Mouse (Mus musculus): ENCODE measurements around the gene Grhpr.
"Not testable (repeated sequence)": the region's sequence is repeated elsewhere in the genome, so short reads cannot be mapped to it uniquely, and the experiment has no call there.

The Grhpr gene

GRCm38 (mm10) chr4:44974331-44974730 lies 6.9 kb upstream of the Grhpr start:
- no peak for DNase-seq (ENCODE audit: low spot score)

- DNase-seq (ENCODE audit: low spot score) = no peak
These were observed 5.1 kb upstream of the Grhpr start for GRCm38 (mm10) chr4:44976026-44976615.

- DNase-seq (ENCODE audit: low spot score) = no peak
These were observed 4.1 kb upstream of the Grhpr start for GRCm38 (mm10) chr4:44976921-44977710.

GRCm38 (mm10) chr4:44978175-44978574 lies 3.0 kb upstream of the Grhpr start:
- DNase-seq (ENCODE audit: low spot score) = no peak

GRCm38 (mm10) chr4:44979794-44980338 lies 1.3 kb upstream of the Grhpr start:
- peak; percentile 70 for DNase-seq (ENCODE audit: low spot score)

GRCm38 (mm10) chr4:44981974-44982287 lies 736 bp downstream of the Grhpr start:
- no peak for DNase-seq (ENCODE audit: low spot score)

- no peak for DNase-seq (ENCODE audit: low spot score)
These were observed 1.4 kb downstream of the Grhpr start for GRCm38 (mm10) chr4:44982440-44983130.

- DNase-seq (ENCODE audit: low spot score) = no peak
These were observed 2.0 kb downstream of the Grhpr start for GRCm38 (mm10) chr4:44983131-44983740.

GRCm38 (mm10) chr4:44990560-44990959 lies 9.4 kb downstream of the Grhpr start:
- no peak for DNase-seq (ENCODE audit: low spot score)

- not testable (repeated sequence) for DNase-seq (ENCODE audit: low spot score)
These were observed 11.1 kb downstream of the Grhpr start for GRCm38 (mm10) chr4:44992330-44992729.

- not testable (repeated sequence) for DNase-seq (ENCODE audit: low spot score)
These were observed 12.0 kb downstream of the Grhpr start for GRCm38 (mm10) chr4:44993179-44993578.

GRCm38 (mm10) chr4:44993847-44994246 lies 12.7 kb downstream of the Grhpr start:
- no peak for DNase-seq (ENCODE audit: low spot score)

- no peak for DNase-seq (ENCODE audit: low spot score)
These were observed 13.6 kb downstream of the Grhpr start for GRCm38 (mm10) chr4:44994776-44995175.

- DNase-seq (ENCODE audit: low spot score) = no peak
These were observed 16.9 kb downstream of the Grhpr start for GRCm38 (mm10) chr4:44998071-44998470.

- DNase-seq (ENCODE audit: low spot score) = no peak
These were observed 18.8 kb downstream of the Grhpr start for GRCm38 (mm10) chr4:45000001-45000400.

- DNase-seq (ENCODE audit: low spot score) = no peak
These were observed 24.3 kb downstream of the Grhpr start for GRCm38 (mm10) chr4:45005452-45005851.

- no peak for DNase-seq (ENCODE audit: low spot score)
These were observed 29.7 kb downstream of the Grhpr start for GRCm38 (mm10) chr4:45010806-45011415.

GRCm38 (mm10) chr4:45011581-45012104 lies 30.4 kb downstream of the Grhpr start:
- DNase-seq (ENCODE audit: low spot score) = no peak

GRCm38 (mm10) chr4:45012105-45012975 lies 31.1 kb downstream of the Grhpr start, which contains the start of gene Zbtb5:
Gene Zbtb5, minus strand, starts transcription at chr4:45012412.
- DNase-seq (ENCODE audit: low spot score) = peak; percentile 98

GRCm38 (mm10) chr4:45013031-45013431 lies 31.8 kb downstream of the Grhpr start:
- no peak for DNase-seq (ENCODE audit: low spot score)

GRCm38 (mm10) chr4:45013537-45013936 lies 32.3 kb downstream of the Grhpr start:
- no peak for DNase-seq (ENCODE audit: low spot score)

Measured in testis, postnatal 10 days (tissue).